Mouse (Mus musculus) layer of hippocampus, postnatal 14 days (tissue): ENCODE measurements around the gene Hal. TPM values are rescaled to one million over a fixed set of nuclear protein-coding genes. Genes with fewer than 3 reads are reported as not detected.

Experiments
- DNase-seq, 2 experiments: peaks; one replicate each; pipeline ENCODE4 v3.0.0; 2021 to 2022; ENCODE audit warnings: low spot score in 2 of 2, mixed read lengths in 1 of 2
- long read RNA-seq, 2 experiments: library from polyadenylated mRNA; stranded (forward); transcript quantifications; one replicate each; pipeline ENCODE4 v2.0.0; 2021
- total RNA-seq, 2 experiments: library from RNA; stranded (reverse); gene quantifications; 2 replicates each; pipeline ENCODE4 v1.2.3; 2021

Gene Hal
- total RNA-seq, result under 1 TPM in 1 of 2 experiments, not detected in 1; 0.21 TPM
- long read RNA-seq, experiment 1, result 0 reads
- long read RNA-seq, experiment 2, result 0 reads

- DNase-seq, result no peak
These were observed at the start of gene Hal for GRCm38 (mm10) chr10:93488066-93488827. Gene Hal, plus strand, starts transcription at chr10:93488768.

DNA sequence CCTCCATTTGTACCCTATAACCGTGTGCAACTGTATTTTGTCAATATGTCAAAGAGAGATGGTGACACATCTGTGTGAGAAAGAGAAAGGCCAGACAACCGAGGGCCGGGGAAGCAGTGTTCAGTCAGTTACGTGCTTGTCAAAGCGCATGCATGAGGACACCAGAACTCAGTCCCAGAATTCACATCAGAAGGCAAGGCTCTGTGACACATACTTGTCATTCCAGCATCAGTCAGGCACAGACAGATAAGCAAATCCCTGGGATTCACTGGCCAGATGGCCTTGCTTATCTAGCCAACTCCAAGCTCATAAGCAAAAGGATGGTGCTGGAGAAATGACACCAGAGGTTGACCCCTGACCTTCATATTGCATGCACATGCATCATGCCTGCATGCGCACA lies 47.1 kb upstream of the Hal start:
- DNase-seq, result no peak

DNA sequence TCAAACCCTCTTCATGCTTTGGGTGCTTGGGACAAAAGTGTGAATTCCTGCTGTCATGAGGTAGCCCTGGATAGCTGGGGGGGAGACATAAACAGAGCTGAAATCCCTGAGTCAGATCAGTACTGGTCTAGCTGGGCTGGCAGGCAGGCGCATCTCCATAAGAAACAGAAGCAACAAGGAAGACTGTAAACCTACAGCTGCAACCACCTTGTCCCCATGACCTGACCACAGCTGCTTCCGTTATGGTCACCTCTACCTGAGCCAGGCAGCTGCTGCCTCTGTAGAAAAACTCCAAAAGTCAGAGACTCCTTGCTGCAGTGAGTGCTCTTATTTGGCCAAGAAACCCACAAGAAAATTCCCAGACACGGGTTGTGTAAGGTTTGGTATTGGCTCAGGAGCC lies 46.4 kb upstream of the Hal start:
- DNase-seq, result no peak

- no peak for DNase-seq
These were observed 44.2 kb upstream of the Hal start for GRCm38 (mm10) chr10:93444407-93444806.

DNA sequence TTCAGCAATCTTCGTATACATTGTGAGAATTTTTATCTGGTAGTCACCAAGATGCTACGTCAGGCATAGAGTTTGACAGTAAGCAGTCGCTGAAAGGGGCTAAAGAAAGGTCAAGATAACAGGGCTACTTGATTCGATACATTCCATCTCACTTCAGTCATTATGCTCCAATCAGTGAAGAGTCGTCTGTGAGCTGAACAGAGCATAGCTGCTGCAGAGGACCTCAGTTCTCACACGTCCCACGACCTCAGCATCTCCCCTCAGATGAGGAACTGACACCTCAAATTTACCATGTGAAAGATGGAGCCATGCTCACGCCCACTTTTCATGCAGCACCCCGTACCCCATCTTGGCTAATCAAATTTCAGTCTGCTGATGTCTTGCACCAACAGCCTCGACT lies 41.2 kb upstream of the Hal start:
- DNase-seq, result no peak

GRCm38 (mm10) chr10:93454652-93455014 lies 33.9 kb upstream of the Hal start:
- no peak for DNase-seq

- DNase-seq, result no peak
These were observed 28.5 kb upstream of the Hal start for GRCm38 (mm10) chr10:93460106-93460505.

- DNase-seq, result no peak
These were observed 25.7 kb upstream of the Hal start for GRCm38 (mm10) chr10:93462692-93463382.

GRCm38 (mm10) chr10:93463611-93464010 lies 25.0 kb upstream of the Hal start:
- DNase-seq, result no peak

DNA sequence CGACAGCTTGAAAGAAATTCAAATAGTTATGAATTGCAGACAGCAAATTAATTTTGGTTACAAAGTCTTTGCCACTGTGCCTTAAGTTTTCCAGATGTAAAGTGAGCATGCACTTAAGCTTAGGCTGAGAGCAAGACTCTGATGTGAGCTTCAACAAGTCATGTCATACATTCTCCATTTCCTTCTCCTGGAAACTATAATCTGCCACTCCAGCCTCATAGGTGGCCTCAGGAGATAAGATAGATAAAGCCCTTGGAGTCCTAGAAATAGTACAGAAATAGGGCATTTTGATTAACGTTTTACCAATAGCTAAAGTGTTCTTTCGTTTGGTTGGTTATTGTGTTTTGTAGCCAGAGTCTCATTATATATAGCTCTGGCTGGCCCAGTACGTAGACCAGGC lies 21.3 kb upstream of the Hal start:
- DNase-seq, result no peak

GRCm38 (mm10) chr10:93467791-93468190 lies 20.8 kb upstream of the Hal start:
- no peak for DNase-seq

- peak; percentile 85 to 88 for DNase-seq
These were observed 17.2 kb upstream of the Hal start for GRCm38 (mm10) chr10:93471415-93471814.

DNA sequence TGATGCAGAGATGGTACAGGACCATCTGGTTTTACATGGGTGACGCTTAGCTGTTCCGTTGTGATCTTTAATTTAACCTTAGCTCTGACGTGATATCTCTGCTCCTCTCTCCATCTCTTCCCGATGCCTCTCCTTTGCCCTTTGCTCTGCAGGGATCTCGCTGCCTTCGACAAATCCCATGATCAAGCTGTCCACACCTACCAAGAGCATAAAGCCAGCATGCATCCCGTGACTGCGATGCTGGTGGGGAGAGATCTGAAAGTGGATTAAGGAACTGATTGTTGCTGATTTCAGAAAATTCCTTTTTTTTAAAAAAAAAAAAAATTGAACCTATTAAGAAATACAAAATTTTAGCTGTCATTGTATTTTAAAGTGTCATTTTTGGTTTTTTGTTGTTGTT lies 4.1 kb upstream of the Hal start:
- DNase-seq, result no peak

DNA sequence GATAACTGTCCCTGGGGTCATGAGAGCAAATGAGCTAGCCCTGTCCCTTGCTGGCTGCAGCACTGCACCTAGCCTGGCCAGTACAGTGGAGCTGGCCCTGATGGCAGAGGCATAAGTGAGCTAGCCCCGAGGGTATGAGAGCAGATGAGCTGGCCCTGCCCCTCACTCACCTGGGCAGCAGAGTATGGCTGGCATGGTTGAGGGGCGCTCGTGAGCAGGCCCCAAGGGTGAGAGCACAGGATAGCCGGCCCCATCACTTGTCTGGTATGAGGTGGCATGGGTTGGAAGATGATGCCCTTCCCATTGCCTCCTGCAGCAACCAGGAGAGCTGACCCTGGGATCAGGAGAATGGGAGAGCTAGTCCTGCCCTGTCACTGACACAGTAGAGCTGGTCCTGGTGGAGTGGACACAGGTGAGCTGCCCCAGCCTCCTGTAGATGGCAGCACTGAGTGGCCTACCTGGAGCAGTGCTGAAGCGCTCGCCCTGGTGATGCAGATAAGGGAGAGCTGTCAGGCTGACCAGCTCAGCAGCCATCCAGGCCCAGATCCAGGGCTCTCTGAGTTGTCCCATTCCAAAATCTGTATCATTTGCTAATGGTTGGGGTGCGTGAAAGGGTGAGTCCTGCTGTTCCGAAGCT lies 3.4 kb upstream of the Hal start:
- DNase-seq, result no peak

- DNase-seq, result peak; percentile 12 to 41
These were observed 1.9 kb upstream of the Hal start for GRCm38 (mm10) chr10:93486622-93487021.

- DNase-seq, result no peak
These were observed 259 bp downstream of the Hal start for GRCm38 (mm10) chr10:93488828-93489226.

- DNase-seq, result no peak
These were observed 1.9 kb downstream of the Hal start for GRCm38 (mm10) chr10:93490451-93490850.

GRCm38 (mm10) chr10:93500864-93501263 lies 12.3 kb downstream of the Hal start:
- DNase-seq, result no peak

- no peak for DNase-seq
These were observed 12.8 kb downstream of the Hal start for GRCm38 (mm10) chr10:93501346-93501745.

DNA sequence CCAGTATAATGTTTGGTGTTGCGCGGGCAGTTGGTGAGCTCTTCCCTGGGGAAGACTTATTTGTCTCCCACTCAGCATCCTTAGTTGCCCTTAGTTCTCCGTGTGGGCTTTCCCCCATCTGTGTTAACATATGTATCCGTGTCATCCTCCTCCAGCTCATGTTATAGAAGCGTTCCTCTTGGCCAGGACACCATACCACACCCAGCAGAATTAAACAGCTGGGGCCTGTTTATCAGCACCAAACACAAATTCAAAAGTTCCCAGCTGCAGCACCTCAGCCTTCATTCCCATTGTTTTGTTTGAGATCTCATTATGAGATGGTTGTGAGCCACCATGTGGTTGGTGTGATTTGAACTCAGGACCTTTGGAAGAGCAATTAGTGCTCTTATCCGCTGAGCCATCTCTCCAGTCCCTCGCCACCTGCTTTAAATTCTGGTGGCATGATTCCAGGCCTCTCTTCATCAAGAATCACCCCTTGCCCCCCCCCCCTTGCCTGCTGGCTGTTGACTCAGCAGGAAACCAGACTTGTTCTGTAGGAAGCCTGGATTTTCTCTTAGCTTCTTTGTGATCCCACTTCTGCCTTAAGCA lies 19.9 kb downstream of the Hal start:
- DNase-seq, result no peak

DNA sequence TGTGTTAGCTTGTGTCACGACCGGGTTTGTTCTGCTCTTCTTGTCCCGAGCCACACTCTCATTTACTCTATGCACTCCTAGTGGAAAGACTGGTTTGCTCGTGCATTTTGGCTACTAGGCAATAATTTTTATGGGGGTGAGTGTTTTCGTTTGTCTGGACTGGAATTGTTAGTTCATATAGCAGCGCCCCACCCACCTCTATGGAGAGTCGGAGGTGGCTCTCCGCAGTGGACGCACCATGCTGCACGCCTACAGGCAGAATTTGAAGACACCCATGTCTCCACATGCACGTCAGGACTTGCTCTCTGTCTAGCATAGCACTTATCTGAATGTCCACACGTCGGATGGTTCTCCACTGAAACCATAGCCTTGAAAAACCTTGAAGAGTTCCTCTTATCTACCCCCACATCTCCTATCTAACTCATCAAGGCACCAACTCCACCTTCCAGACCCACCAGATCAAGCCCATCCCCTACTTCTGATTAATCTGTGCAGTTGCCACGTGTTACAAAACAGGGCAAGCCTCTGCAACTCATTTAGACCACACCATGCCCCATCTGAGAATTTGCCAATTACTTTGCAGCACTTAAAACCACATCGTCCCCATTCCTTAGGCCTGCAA lies 21.1 kb downstream of the Hal start:
- DNase-seq, result no peak
